Mouse (Mus musculus): ENCODE measurements around the gene Phf12. TPM values are rescaled to one million over a fixed set of nuclear protein-coding genes. Genes with fewer than 3 reads are reported as not detected.

Phf12 gene
- polyA plus RNA-seq, 1 experiment from 2014 or later = 26.8 TPM

DNA sequence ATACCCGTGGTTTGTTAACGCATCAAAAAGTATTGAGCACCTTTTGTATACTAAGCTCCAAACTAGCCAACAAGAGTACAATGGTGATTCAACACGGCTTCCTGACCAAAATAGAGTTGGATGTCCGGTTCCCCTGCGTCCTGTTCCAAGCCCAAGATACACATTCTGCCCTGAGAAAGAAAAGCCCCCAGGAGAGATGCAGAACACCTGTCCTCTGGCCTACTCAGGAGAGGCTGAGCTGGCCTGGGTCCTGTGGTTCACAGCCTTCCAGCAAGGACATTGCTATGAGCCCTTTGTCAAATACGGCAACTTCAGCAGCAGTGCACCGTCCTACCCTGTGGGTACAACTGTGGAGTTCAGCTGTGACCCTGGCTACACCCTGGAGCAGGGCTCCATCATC is 9.0 kb upstream of the Phf12 start:
- ATAC-seq (ENCODE audit: insufficient number of reproducible peaks, insufficient read depth, low FRiP score, low TSS enrichment, low read depth) = no peak
- Histone ChIP-seq H3K9ac (replicated peaks) (no peak overlapping the region), H3K27me3 (peaks cover 84% of the 10 kb centered on the region)

DNA sequence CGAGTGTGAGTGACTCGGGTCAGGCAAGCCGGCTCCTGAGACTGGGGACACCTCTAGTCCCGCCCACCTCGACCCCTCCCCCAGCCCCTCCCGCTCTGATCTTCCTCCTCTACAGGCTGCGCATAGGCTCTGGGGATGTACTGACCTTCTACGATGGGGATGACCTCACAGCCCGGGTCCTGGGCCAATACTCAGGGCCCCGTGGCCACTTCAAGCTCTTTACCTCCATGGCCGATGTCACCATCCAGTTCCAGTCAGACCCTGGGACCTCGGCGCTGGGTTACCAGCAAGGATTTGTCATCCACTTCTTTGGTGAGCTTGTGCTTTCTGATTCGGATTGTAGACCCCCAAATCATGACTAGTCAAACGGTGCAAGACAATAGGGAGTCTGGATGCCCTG is 8.2 kb upstream of the Phf12 start:
- no peaks in the 10 kb centered on the region for H3K9me3 ChIP-seq
- no peaks in the 10 kb centered on the region for H3K4me1 ChIP-seq (replicated peaks)
- no peaks in the 10 kb centered on the region for H3K36me3 ChIP-seq
- no peak overlapping the region for H3K27ac ChIP-seq
- no peak overlapping the region for H3K4me3 ChIP-seq (replicated peaks)
- 43% methylated on average over 15 of the region's 15 CpGs for WGBS
- no peak for ATAC-seq (ENCODE audit: insufficient number of reproducible peaks, insufficient read depth, low FRiP score, low TSS enrichment, low read depth)
- no peak overlapping the region for H3K9ac ChIP-seq (replicated peaks)
- peaks cover 81% of the 10 kb centered on the region for H3K27me3 ChIP-seq
- H3K4me2 ChIP-seq = no peak overlapping the region

More for the DNA sequence above, 9.0 kb upstream of the Phf12 start:
- Histone ChIP-seq H3K4me2 (no peak overlapping the region), H3K4me1 (replicated peaks) (no peaks in the 10 kb centered on the region), H3K9me3 (no peaks in the 10 kb centered on the region), H3K27ac (no peak overlapping the region), H3K4me3 (replicated peaks) (no peak overlapping the region), H3K36me3 (no peaks in the 10 kb centered on the region)
- WGBS = 89% methylated on average over 7 of the region's 7 CpGs

DNA sequence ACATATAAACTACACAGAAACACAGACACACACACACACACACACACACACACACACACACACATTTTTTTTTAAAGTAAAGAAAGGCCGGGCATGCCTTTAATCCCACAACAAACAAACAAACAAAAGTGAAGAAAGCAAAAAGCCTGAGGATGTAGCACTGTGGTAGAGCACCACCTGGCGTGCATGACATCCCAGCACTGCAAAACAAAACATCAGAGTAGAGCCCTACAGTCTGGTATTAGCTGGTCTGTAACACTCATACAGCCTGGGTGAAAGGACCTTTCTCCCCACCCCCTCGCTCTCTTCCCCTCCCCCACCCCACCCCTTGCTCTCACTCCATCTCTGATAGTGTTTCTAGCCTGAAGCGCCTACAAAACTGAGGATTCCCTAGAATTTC is 6.7 kb upstream of the Phf12 start:
- ATAC-seq (ENCODE audit: insufficient number of reproducible peaks, insufficient read depth, low FRiP score, low TSS enrichment, low read depth) = no peak
- Histone ChIP-seq H3K9me3 (no peaks in the 10 kb centered on the region), H3K36me3 (no peaks in the 10 kb centered on the region), H3K27me3 (peaks cover 76% of the 10 kb centered on the region), H3K4me2 (no peak overlapping the region), H3K9ac (replicated peaks) (no peak overlapping the region), H3K27ac (no peak overlapping the region), H3K4me3 (replicated peaks) (no peak overlapping the region), H3K4me1 (replicated peaks) (peaks cover 1% of the 10 kb centered on the region; the same call in 1 of the 2 replicates)
- WGBS = 41% methylated on average over 4 of the region's 4 CpGs

DNA sequence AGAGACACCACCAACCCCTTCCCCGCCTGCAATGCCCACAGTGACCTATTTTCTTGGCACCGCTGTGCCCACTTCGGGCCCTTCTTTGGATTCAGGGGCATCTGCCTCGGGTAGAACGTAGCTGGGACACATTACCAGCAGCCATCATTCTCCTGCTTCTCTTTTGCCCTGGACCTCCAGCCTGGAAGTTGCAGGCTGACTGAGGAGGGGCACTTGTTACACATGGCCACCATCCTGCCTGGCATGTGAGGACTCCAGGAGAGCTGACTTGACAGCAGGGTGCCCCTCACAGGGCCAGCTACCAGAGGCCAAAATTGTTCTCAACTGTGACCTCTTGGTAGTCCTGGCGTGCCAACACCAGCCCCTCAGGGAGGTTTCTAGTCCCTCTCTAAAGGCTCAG is 4.4 kb upstream of the Phf12 start:
- 82% methylated on average over 6 of the region's 6 CpGs for WGBS

GRCm38 (mm10) chr11:77979221-77979809 is 3.2 kb upstream of the Phf12 start:
- no peaks in the 10 kb centered on the region for H3K36me3 ChIP-seq
- no peak overlapping the region for H3K9ac ChIP-seq (replicated peaks)
- H3K27me3 ChIP-seq = peaks cover 43% of the 10 kb centered on the region
- H3K27ac ChIP-seq = no peak overlapping the region
- H3K9me3 ChIP-seq = no peaks in the 10 kb centered on the region
- no peak for ATAC-seq (ENCODE audit: insufficient number of reproducible peaks, insufficient read depth, low FRiP score, low TSS enrichment, low read depth)
- H3K4me3 ChIP-seq (replicated peaks) = no peak overlapping the region
- 81% methylated on average over 8 of the region's 8 CpGs for WGBS
- no peak overlapping the region for H3K4me2 ChIP-seq
- H3K4me1 ChIP-seq (replicated peaks) = peaks cover 7% of the 10 kb centered on the region

More for the DNA sequence above, 4.4 kb upstream of the Phf12 start:
- H3K4me2 ChIP-seq = no peak overlapping the region
- H3K9ac ChIP-seq (replicated peaks) = no peak overlapping the region
- H3K27ac ChIP-seq = no peak overlapping the region
- no peaks in the 10 kb centered on the region for H3K36me3 ChIP-seq
- no peak overlapping the region for H3K4me3 ChIP-seq (replicated peaks)
- H3K4me1 ChIP-seq (replicated peaks) = peaks cover 7% of the 10 kb centered on the region
- no peaks in the 10 kb centered on the region for H3K9me3 ChIP-seq
- no peak for ATAC-seq (ENCODE audit: insufficient number of reproducible peaks, insufficient read depth, low FRiP score, low TSS enrichment, low read depth)
- H3K27me3 ChIP-seq = peaks cover 55% of the 10 kb centered on the region

DNA sequence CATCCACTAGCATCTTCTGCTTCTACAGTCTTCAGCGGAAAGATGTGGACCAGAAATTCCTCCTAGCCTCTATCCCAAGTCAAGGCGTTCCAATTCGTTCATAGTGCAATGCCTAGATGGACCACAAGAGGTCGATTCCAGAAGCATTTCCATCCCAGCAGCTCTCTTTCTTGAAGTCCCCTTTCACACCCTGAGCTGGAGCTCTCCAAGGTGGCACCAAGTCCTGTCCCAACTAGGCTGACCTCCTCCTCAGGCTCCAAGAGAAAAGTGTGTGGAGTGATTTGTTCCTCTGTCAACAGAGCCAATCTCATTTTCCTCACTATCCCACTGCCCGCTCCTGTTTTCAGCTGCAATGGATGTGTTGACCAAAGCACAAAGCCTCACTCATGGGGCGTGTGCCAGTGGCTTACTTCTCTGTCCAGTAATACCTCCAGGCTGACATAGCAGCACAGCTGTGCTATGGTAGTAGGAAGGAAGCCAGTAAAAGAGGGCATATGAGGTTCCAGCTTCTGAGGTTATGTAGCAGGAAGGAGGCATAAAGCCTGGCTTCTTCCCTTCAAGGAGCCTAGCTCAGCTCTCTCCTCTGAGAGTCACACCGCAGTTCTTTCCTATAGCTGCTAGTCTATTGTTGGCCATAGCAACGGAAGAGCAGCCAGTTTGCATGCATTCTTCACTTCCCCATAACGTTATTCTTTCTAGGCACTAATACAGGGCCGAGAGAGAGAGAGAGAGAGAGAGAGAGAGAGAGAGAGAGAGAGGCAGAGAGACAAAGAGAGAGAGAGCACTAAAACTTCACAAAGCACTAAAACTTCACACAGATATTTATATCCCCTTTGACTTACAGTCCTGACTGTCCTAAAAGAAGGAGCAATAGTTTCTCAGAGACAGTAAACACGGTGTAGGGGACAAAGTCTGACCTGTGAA is 2.0 kb upstream of the Phf12 start:
- H3K9me3 ChIP-seq = no peaks in the 10 kb centered on the region
- 38% methylated on average over 11 of the region's 11 CpGs for WGBS
- H3K4me2 ChIP-seq = peak overlapping the region; percentile 54
- H3K4me1 ChIP-seq (replicated peaks) = peaks cover 13% of the 10 kb centered on the region
- H3K9ac ChIP-seq (replicated peaks) = no peak overlapping the region
- no peaks in the 10 kb centered on the region for H3K36me3 ChIP-seq
- H3K27me3 ChIP-seq = peaks cover 31% of the 10 kb centered on the region
- no peak for ATAC-seq (ENCODE audit: insufficient number of reproducible peaks, insufficient read depth, low FRiP score, low TSS enrichment, low read depth)
- H3K4me3 ChIP-seq (replicated peaks) = 0 out of 2 replicates have a peak overlapping the region, but pooled peaks have one; percentile 6
- no peak overlapping the region for H3K27ac ChIP-seq

- Histone ChIP-seq H3K27ac (peak overlapping the region; percentile 95), H3K9me3 (no peaks in the 10 kb centered on the region), H3K4me3 (replicated peaks) (peak overlapping the region; percentile 100), H3K36me3 (peaks cover 6% of the 10 kb centered on the region), H3K27me3 (peaks cover 19% of the 10 kb centered on the region), H3K4me1 (replicated peaks) (peaks cover 19% of the 10 kb centered on the region), H3K4me2 (peak overlapping the region; percentile 54), H3K9ac (replicated peaks) (no peak overlapping the region)
- WGBS = under 1% methylated on average over 29 of the region's 29 CpGs
- ATAC-seq (ENCODE audit: insufficient number of reproducible peaks, insufficient read depth, low FRiP score, low TSS enrichment, low read depth) = peak; percentile 89
These were observed 729 bp upstream of the Phf12 start for GRCm38 (mm10) chr11:77981609-77982440.

GRCm38 (mm10) chr11:77983191-77983936 is 810 bp downstream of the Phf12 start:
- 0% methylated on average over 26 of the region's 32 CpGs for WGBS
- peak overlapping the region; percentile 99 for H3K9ac ChIP-seq (replicated peaks)
- H3K36me3 ChIP-seq = peaks cover 21% of the 10 kb centered on the region
- peaks cover 19% of the 10 kb centered on the region for H3K4me1 ChIP-seq (replicated peaks)
- H3K27ac ChIP-seq = peak overlapping the region; percentile 97
- ATAC-seq (ENCODE audit: insufficient number of reproducible peaks, insufficient read depth, low FRiP score, low TSS enrichment, low read depth) = no peak
- peaks cover 4% of the 10 kb centered on the region; the same call in 1 of the 2 replicates for H3K27me3 ChIP-seq
- H3K4me2 ChIP-seq = peak overlapping the region; percentile 89
- peak overlapping the region; percentile 100 for H3K4me3 ChIP-seq (replicated peaks)
- H3K9me3 ChIP-seq = no peaks in the 10 kb centered on the region

GRCm38 (mm10) chr11:77983937-77984835 is 1.6 kb downstream of the Phf12 start:
- 2% methylated on average over 53 of the region's 63 CpGs for WGBS
- H3K4me2 ChIP-seq = peak overlapping the region; percentile 89
- peak overlapping the region; percentile 100 for H3K4me3 ChIP-seq (replicated peaks)
- ATAC-seq (ENCODE audit: insufficient number of reproducible peaks, insufficient read depth, low FRiP score, low TSS enrichment, low read depth) = no peak
- H3K36me3 ChIP-seq = peaks cover 29% of the 10 kb centered on the region
- H3K27ac ChIP-seq = peak overlapping the region; percentile 97
- peaks cover 19% of the 10 kb centered on the region for H3K4me1 ChIP-seq (replicated peaks)
- H3K27me3 ChIP-seq = no peaks in the 10 kb centered on the region
- no peaks in the 10 kb centered on the region for H3K9me3 ChIP-seq
- H3K9ac ChIP-seq (replicated peaks) = peak overlapping the region; percentile 99

DNA sequence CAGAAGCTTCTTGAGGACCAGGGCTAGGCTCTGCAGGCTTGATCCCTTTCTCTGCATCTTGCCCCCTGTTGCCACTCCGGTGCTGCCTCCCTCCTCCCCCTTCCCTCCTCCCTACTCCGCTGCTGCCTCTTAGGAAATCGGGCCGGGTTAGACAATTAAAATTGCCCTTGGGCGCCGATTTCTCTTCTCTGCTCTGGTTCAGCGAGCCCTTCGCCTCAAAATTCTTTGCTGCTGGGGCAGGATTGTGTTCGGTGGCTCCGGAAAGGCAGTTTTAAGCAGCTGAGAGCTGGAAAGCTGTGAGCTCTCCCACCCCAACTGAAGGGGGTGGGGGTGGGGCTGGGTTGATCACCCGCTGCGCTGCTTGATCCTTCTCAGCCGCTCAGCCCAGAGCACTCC is 2.3 kb downstream of the Phf12 start:
- no peaks in the 10 kb centered on the region for H3K27me3 ChIP-seq
- H3K27ac ChIP-seq = peak overlapping the region; percentile 97
- H3K9ac ChIP-seq (replicated peaks) = peak overlapping the region; percentile 99
- peak overlapping the region; percentile 100 for H3K4me3 ChIP-seq (replicated peaks)
- no peaks in the 10 kb centered on the region for H3K9me3 ChIP-seq
- ATAC-seq (ENCODE audit: insufficient number of reproducible peaks, insufficient read depth, low FRiP score, low TSS enrichment, low read depth) = no peak
- peak overlapping the region; percentile 89 for H3K4me2 ChIP-seq
- peaks cover 33% of the 10 kb centered on the region for H3K36me3 ChIP-seq
- 0% methylated on average over 13 of the region's 13 CpGs for WGBS
- H3K4me1 ChIP-seq (replicated peaks) = peaks cover 19% of the 10 kb centered on the region
